Mouse (Mus musculus) embryonic facial prominence, embryonic 15.5 days (tissue): ENCODE measurements around the gene Prdx2. TPM values are rescaled to one million over a fixed set of nuclear protein-coding genes. Genes with fewer than 3 reads are reported as not detected.

ENCODE experiments used
- ATAC-seq: fragments of 200-750 bp; cut with Nextera tagmentation; 2 replicates; pipeline ENCODE4 v1.8.0; 2017; ENCODE audit warnings: low read depth, moderate TSS enrichment; ENCODE audit not compliant: insufficient number of reproducible peaks, low FRiP score, low TSS enrichment
- H3K27ac ChIP-seq: fragments of 300-500 bp; sonication (generic); replicated peaks from 2 replicates; pipeline ENCODE4 v1.5.1; 2015; ENCODE audit warnings: mild to moderate bottlenecking, inconsistent platforms
- H3K27me3 ChIP-seq: fragments of 300-500 bp; sonication (generic); 2 replicates; pipeline ENCODE4 v1.6.1; 2015; ENCODE audit warnings: inconsistent platforms
- H3K36me3 ChIP-seq: fragments of 300-500 bp; sonication (generic); 2 replicates; pipeline ENCODE4 v1.6.1; 2015; ENCODE audit warnings: mild to moderate bottlenecking, inconsistent platforms
- H3K4me1 ChIP-seq: fragments of 300-500 bp; sonication (generic); 2 replicates; pipeline ENCODE4 v1.6.1; 2015; ENCODE audit warnings: inconsistent platforms
- H3K4me2 ChIP-seq: fragments of 300-500 bp; sonication (generic); replicated peaks from 2 replicates; pipeline ENCODE4 v1.6.1; 2015; ENCODE audit warnings: mild to moderate bottlenecking, inconsistent platforms
- H3K4me3 ChIP-seq: fragments of 300-500 bp; sonication (generic); replicated peaks from 2 replicates; pipeline ENCODE4 v1.5.1; 2015; ENCODE audit warnings: mild to moderate bottlenecking, inconsistent platforms
- H3K9ac ChIP-seq: fragments of 300-500 bp; sonication (generic); 2 replicates; pipeline ENCODE4 v1.6.1; 2015; ENCODE audit warnings: inconsistent platforms
- H3K9me3 ChIP-seq: fragments of 300-500 bp; sonication (generic); replicated peaks from 2 replicates; pipeline ENCODE4 v1.6.1; 2016; ENCODE audit warnings: inconsistent platforms
- WGBS: fragments of 180-500 bp; shearing (Covaris S2); methylation state at CpG from one replicate; pipeline ENCODE4 v1.1.7; 2015; 5-methylcytosine and 5-hydroxymethylcytosine counted together
- polyA plus RNA-seq: library from polyadenylated mRNA; unstranded; fragments of >200 nt; fragmentation: Nextera tagmentation; extraction: Ambion mirVana; gene quantifications from 2 replicates; pipeline ENCODE4 v1.2.1, GENCODE M21; 2015

Prdx2 gene
- polyA plus RNA-seq, 1 experiment from 2014 or later = 705 TPM

- peak; percentile 93 for ATAC-seq
- peaks cover 13% of the 10 kb centered on the region; the same call in 1 of the 2 replicates for H3K27me3 ChIP-seq
- no peaks in the 10 kb centered on the region for H3K9me3 ChIP-seq
- H3K36me3 ChIP-seq = no peaks in the 10 kb centered on the region
- under 1% methylated on average over 28 of the region's 28 CpGs for WGBS
- H3K4me1 ChIP-seq = peaks cover 27% of the 10 kb centered on the region
- peak within 1 kb of the TSS; percentile 64 for H3K9ac ChIP-seq
- H3K4me2 ChIP-seq = peak within 1 kb of the TSS; percentile 92
- H3K4me3 ChIP-seq = peak within 1 kb of the TSS; percentile 66
- peak within 1 kb of the TSS; percentile 85 for H3K27ac ChIP-seq
Measured at GRCm38 (mm10) chr8:84990349-84990748, 21.0 kb downstream of the Prdx2 start, which contains the start of gene Hook2. TSS of gene Hook2 (plus strand) at chr8:84990603.

GRCm38 (mm10) chr8:84990836-84991235, 21.4 kb downstream of the Prdx2 start:
- under 1% methylated on average over 15 of the region's 15 CpGs for WGBS
- H3K27ac ChIP-seq = peak overlapping the region; percentile 85

GRCm38 (mm10) chr8:84994375-84994774, 25.0 kb downstream of the Prdx2 start:
- Histone ChIP-seq H3K9me3 (no peaks in the 10 kb centered on the region), H3K4me1 (peaks cover 19% of the 10 kb centered on the region), H3K9ac (no peak overlapping the region), H3K27me3 (0 out of 2 replicates have a peak, but pooled peaks cover 6% of the 10 kb centered on the region), H3K27ac (no peak overlapping the region), H3K36me3 (no peaks in the 10 kb centered on the region), H3K4me3 (no peak overlapping the region), H3K4me2 (no peak overlapping the region)
- WGBS = 89% methylated on average over 9 of the region's 9 CpGs
- no peak for ATAC-seq

More at GRCm38 (mm10) chr8:84990836-84991235, 21.4 kb downstream of the Prdx2 start:
- ATAC-seq = peak; percentile 70
- H3K36me3 ChIP-seq = no peaks in the 10 kb centered on the region
- peaks cover 22% of the 10 kb centered on the region for H3K4me1 ChIP-seq
- no peaks in the 10 kb centered on the region for H3K9me3 ChIP-seq
- H3K27me3 ChIP-seq = peaks cover 15% of the 10 kb centered on the region; the same call in 1 of the 2 replicates
- peak overlapping the region; percentile 64 for H3K9ac ChIP-seq
- H3K4me2 ChIP-seq = peak overlapping the region; percentile 92
- peak overlapping the region; percentile 66 for H3K4me3 ChIP-seq

- Histone ChIP-seq H3K4me1 (peaks cover 14% of the 10 kb centered on the region), H3K4me2 (no peak overlapping the region), H3K9ac (no peak overlapping the region), H3K4me3 (no peak overlapping the region), H3K9me3 (no peaks in the 10 kb centered on the region), H3K36me3 (no peaks in the 10 kb centered on the region), H3K27ac (no peak overlapping the region), H3K27me3 (0 out of 2 replicates have a peak, but pooled peaks cover 6% of the 10 kb centered on the region)
- 29% methylated on average over 25 of the region's 25 CpGs for WGBS
- ATAC-seq = no peak
Measured at GRCm38 (mm10) chr8:84995680-84996079, 26.3 kb downstream of the Prdx2 start.

- 81% methylated on average over 5 of the region's 5 CpGs for WGBS
- H3K9ac ChIP-seq = no peak overlapping the region
- H3K4me2 ChIP-seq = no peak overlapping the region
- peaks cover 8% of the 10 kb centered on the region for H3K4me1 ChIP-seq
- no peaks in the 10 kb centered on the region for H3K36me3 ChIP-seq
- no peak overlapping the region for H3K4me3 ChIP-seq
- H3K27ac ChIP-seq = no peak overlapping the region
- no peak for ATAC-seq
- H3K9me3 ChIP-seq = no peaks in the 10 kb centered on the region
- 0 out of 2 replicates have a peak, but pooled peaks cover 6% of the 10 kb centered on the region for H3K27me3 ChIP-seq
Measured at GRCm38 (mm10) chr8:84996978-84997377, 27.6 kb downstream of the Prdx2 start.

GRCm38 (mm10) chr8:84997649-84998295, 28.4 kb downstream of the Prdx2 start:
- 0 out of 2 replicates have a peak, but pooled peaks cover 6% of the 10 kb centered on the region for H3K27me3 ChIP-seq
- H3K4me1 ChIP-seq = peaks cover 8% of the 10 kb centered on the region
- H3K9me3 ChIP-seq = no peaks in the 10 kb centered on the region
- no peak overlapping the region for H3K27ac ChIP-seq
- H3K4me2 ChIP-seq = no peak overlapping the region
- ATAC-seq = peak; percentile 58; the same call in 1 of the 2 replicates
- peaks cover 6% of the 10 kb centered on the region; the same call in 1 of the 2 replicates for H3K36me3 ChIP-seq
- no peak overlapping the region for H3K9ac ChIP-seq
- no peak overlapping the region for H3K4me3 ChIP-seq
- 6% methylated on average over 19 of the region's 19 CpGs for WGBS

- Histone ChIP-seq H3K27me3 (peaks cover 38% of the 10 kb centered on the region), H3K9ac (no peak overlapping the region), H3K27ac (no peak overlapping the region), H3K9me3 (no peaks in the 10 kb centered on the region), H3K4me1 (0 out of 2 replicates have a peak, but pooled peaks cover 3% of the 10 kb centered on the region), H3K4me3 (no peak overlapping the region), H3K4me2 (no peak overlapping the region), H3K36me3 (peaks cover 3% of the 10 kb centered on the region; the same call in 1 of the 2 replicates)
- WGBS = 12% methylated on average over 25 of the region's 25 CpGs
- ATAC-seq = no peak
Measured at GRCm38 (mm10) chr8:85007686-85008085, 38.3 kb downstream of the Prdx2 start.

- WGBS = 17% methylated on average over 28 of the region's 28 CpGs
- ATAC-seq = no peak
- H3K27me3 ChIP-seq = peaks cover 53% of the 10 kb centered on the region
Measured at GRCm38 (mm10) chr8:85011242-85011641, 41.9 kb downstream of the Prdx2 start.

GRCm38 (mm10) chr8:85013230-85013840, 43.9 kb downstream of the Prdx2 start:
- 6% methylated on average over 26 of the region's 26 CpGs for WGBS
- Histone ChIP-seq H3K4me3 (peak overlapping the region; percentile 39), H3K9me3 (no peaks in the 10 kb centered on the region), H3K4me2 (peak overlapping the region; percentile 67), H3K9ac (0 out of 2 replicates have a peak overlapping the region, but pooled peaks have one; percentile 31), H3K36me3 (peaks cover 12% of the 10 kb centered on the region), H3K27me3 (peaks cover 46% of the 10 kb centered on the region), H3K4me1 (peaks cover 6% of the 10 kb centered on the region; the same call in 1 of the 2 replicates), H3K27ac (no peak overlapping the region)
- ATAC-seq = no peak

More at GRCm38 (mm10) chr8:85011242-85011641, 41.9 kb downstream of the Prdx2 start:
- H3K36me3 ChIP-seq = no peaks in the 10 kb centered on the region
- H3K9ac ChIP-seq = no peak overlapping the region
- H3K27ac ChIP-seq = no peak overlapping the region
- no peak overlapping the region for H3K4me3 ChIP-seq
- H3K4me1 ChIP-seq = peaks cover 9% of the 10 kb centered on the region; the same call in 1 of the 2 replicates
- H3K4me2 ChIP-seq = no peak overlapping the region
- H3K9me3 ChIP-seq = no peaks in the 10 kb centered on the region

GRCm38 (mm10) chr8:85014431-85014830, 45.0 kb downstream of the Prdx2 start, which contains the start of gene Best2:
TSS of gene Best2 (minus strand) at chr8:85014531.
- Histone ChIP-seq H3K36me3 (peaks cover 23% of the 10 kb centered on the region), H3K9ac (0 out of 2 replicates have a peak within 1 kb of the TSS, but pooled peaks have one; percentile 31), H3K4me1 (peaks cover 6% of the 10 kb centered on the region; the same call in 1 of the 2 replicates), H3K4me2 (peak within 1 kb of the TSS; percentile 67), H3K9me3 (no peaks in the 10 kb centered on the region), H3K4me3 (peak within 1 kb of the TSS; percentile 39), H3K27me3 (peaks cover 39% of the 10 kb centered on the region), H3K27ac (no peak within 1 kb of the TSS)
- no peak for ATAC-seq
- WGBS = 41% methylated on average over 2 of the region's 2 CpGs

GRCm38 (mm10) chr8:85016724-85017123, 47.3 kb downstream of the Prdx2 start:
- Histone ChIP-seq H3K9ac (no peak overlapping the region), H3K27ac (peak overlapping the region; percentile 44; the same call in 1 of the 2 replicates), H3K4me3 (no peak overlapping the region), H3K36me3 (peaks cover 39% of the 10 kb centered on the region), H3K9me3 (no peaks in the 10 kb centered on the region), H3K4me1 (peaks cover 6% of the 10 kb centered on the region; the same call in 1 of the 2 replicates), H3K27me3 (peaks cover 23% of the 10 kb centered on the region), H3K4me2 (no peak overlapping the region)
- ATAC-seq = no peak
- WGBS = 55% methylated on average over 10 of the region's 10 CpGs
